Mouse (Mus musculus) hindbrain, postnatal 0 days (tissue): ENCODE measurements around the gene Hist1h2bj. TPM values are rescaled to one million over a fixed set of nuclear protein-coding genes. Genes with fewer than 3 reads are reported as not detected.

Source experiments
- ATAC-seq: fragments of 200-750 bp; cut with Nextera tagmentation; 2 replicates; pipeline ENCODE4 v1.8.0; 2017; ENCODE audit warnings: mild to moderate bottlenecking, moderate TSS enrichment, moderate library complexity
- DNase-seq: peaks from one replicate; pipeline ENCODE4 v3.0.0-alpha.2; 2015; ENCODE audit warnings: low spot score
- H3K27ac ChIP-seq: fragments of 300-500 bp; sonication (generic); 2 replicates; pipeline ENCODE4 v1.5.1; 2014; ENCODE audit warnings: mild to moderate bottlenecking
- H3K27me3 ChIP-seq: fragments of 300-500 bp; sonication (generic); 2 replicates; pipeline ENCODE4 v1.6.1; 2014; ENCODE audit warnings: low read length, mixed read lengths; ENCODE audit not compliant: insufficient read depth
- H3K36me3 ChIP-seq: fragments of 300-500 bp; sonication (generic); 2 replicates; pipeline ENCODE4 v1.6.1; 2014; ENCODE audit warnings: low read length, mixed read lengths; ENCODE audit not compliant: insufficient read depth
- H3K4me1 ChIP-seq: fragments of 300-500 bp; sonication (generic); 2 replicates; pipeline ENCODE4 v1.6.1; 2014; ENCODE audit warnings: antibody characterized with exemption, low read length, mixed read lengths; ENCODE audit not compliant: insufficient read depth
- H3K4me2 ChIP-seq: fragments of 300-500 bp; sonication (generic); 2 replicates; pipeline ENCODE4 v1.6.1; 2014; ENCODE audit warnings: low read depth, mild to moderate bottlenecking, low read length, moderate library complexity, mixed read lengths
- H3K4me3 ChIP-seq: fragments of 300-500 bp; sonication (generic); 2 replicates; pipeline ENCODE4 v1.5.1; 2014; ENCODE audit warnings: low read length
- H3K9ac ChIP-seq: fragments of 300-500 bp; sonication (generic); replicated peaks from 2 replicates; pipeline ENCODE4 v1.6.1; 2014; ENCODE audit warnings: mild to moderate bottlenecking, low read length, moderate library complexity, mixed read lengths
- H3K9me3 ChIP-seq: fragments of 300-500 bp; sonication (generic); 2 replicates; pipeline ENCODE4 v1.6.1; 2016; ENCODE audit warnings: low read length, mixed read lengths
- CTCF ChIP-seq: IDR thresholded peaks from 2 replicates; pipeline ENCODE4 v1.5.1; 2016; ENCODE audit warnings: antibody characterized with exemption, control low read depth, low read depth
- WGBS: fragments of 180-500 bp; shearing (Covaris S2); extraction: QIAGEN DNeasy Blood & Tissue Kit; methylation state at CpG from one replicate; pipeline ENCODE4 v1.1.7; 2014; 5-methylcytosine and 5-hydroxymethylcytosine counted together
- polyA plus RNA-seq: library from polyadenylated mRNA; unstranded; fragments of >200 nt; fragmentation: Nextera tagmentation; extraction: Ambion mirVana; gene quantifications from 2 replicates; pipeline ENCODE4 v1.2.1, GENCODE M21; 2015
- total RNA-seq: library from RNA; depleted of rRNA; stranded (reverse); fragments of >200 nt; gene quantifications from 2 replicates; pipeline ENCODE4 v1.2.3, GENCODE M21; 2014

Gene Hist1h2bj
- total and polyA plus RNA-seq, 2 experiments from 2014 or later, result 4.2 to 1,409 TPM

DNA sequence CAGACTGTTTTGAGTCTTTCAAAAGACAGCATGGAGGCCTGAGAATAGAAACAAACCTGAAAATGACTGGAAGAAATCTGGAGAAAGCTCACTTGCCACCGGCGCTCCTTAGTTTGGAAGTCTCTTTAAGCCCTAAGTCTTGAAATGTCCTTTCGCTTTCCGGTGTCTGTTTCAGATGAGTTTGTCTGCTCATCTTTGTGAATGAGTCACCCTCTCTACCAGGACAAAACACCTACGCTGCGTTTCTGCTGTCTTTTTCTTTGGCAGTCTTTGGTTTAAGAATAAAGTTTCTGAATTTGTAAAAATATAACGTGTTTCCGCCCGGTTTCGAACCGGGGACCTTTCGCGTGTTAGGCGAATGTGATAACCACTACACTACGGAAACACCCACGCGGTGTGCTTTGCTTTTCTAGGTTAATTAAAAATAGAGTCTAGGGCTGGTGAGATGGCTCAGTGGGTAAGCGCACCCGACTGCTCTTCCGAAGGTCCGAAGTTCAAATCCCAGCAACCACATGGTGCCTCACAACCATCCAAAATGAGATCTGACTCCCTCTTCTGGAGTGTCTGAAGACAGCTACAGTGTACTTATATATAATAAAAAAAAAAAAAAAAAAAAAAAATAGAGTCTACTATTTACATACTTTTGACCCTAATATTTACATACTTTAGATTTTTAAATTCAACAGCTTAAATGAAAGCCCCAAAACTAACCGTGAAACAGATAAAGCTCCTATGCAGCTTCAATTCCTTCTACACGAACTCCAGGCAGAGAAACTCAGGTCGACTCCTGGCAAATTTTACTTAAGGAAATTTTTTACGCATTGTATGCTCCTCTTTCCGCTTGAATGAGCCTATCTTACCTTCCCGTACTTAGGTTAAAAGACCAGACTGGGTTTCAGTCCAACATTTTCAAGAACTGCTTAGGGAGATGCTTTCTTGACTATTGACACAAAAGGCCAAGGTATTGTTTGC lies 27.2 kb upstream of the Hist1h2bj start:
- peak; percentile 86 for ATAC-seq
- TF ChIP-seq CTCF, result no peak
- 18% methylated on average over 27 of the region's 27 CpGs for WGBS
- Histone ChIP-seq H3K9me3 (peaks cover 2% of the 10 kb centered on the region; the same call in 1 of the 2 replicates), H3K4me3 (no peak overlapping the region), H3K4me1 (no peaks in the 10 kb centered on the region), H3K36me3 (no peaks in the 10 kb centered on the region), H3K9ac (no peak overlapping the region), H3K27me3 (peaks cover 71% of the 10 kb centered on the region), H3K4me2 (no peak overlapping the region), H3K27ac (no peak overlapping the region)
- DNase-seq, result peak; percentile 83

DNA sequence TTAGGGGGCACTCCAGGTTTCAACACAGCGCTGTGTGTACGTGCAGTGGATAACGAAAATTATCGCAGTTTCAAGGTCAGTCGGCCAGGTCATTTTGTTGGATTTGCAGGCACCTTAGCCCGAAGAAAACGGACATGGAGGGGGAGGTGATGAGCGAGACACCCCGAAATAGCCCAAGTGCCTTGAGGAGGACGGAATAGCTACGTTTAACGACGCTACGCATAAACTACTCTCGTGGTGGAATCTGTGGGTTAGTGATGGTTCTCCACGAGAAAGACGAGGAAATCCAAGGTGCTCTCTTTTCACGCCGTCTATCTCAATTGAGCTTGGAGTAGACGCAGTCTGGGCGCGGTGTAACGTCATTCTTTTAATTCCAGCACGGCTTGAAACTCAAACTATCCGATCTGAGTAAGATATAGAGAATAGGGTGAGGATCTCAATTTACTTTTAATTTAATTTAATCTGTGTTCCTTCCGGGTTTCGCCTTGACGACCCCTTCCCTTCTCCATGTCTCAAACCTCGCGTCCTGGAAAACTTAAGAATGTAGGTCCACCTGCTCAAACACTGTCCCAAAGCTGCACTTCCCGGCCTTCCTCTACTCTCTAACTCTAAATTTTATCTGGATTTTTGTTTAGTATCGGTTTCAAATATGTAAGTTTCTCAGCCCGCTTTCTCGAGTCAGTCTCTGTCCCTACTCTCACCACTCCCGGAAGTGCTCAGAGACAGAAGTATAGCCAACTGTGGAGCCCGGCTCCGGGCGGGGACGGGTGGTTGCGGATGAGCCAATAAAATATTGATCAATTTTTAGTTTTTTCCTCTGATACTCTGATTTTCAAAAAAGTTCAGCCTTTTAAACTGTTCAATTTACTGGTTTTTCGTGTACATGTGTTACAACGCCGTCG lies 22.8 kb upstream of the Hist1h2bj start:
- ATAC-seq (no peak), DNase-seq (no peak)
- Histone ChIP-seq H3K27me3 (peaks cover 34% of the 10 kb centered on the region), H3K36me3 (no peaks in the 10 kb centered on the region), H3K4me3 (peak overlapping the region; percentile 45), H3K9me3 (peaks cover 2% of the 10 kb centered on the region; the same call in 1 of the 2 replicates), H3K27ac (no peak overlapping the region), H3K9ac (no peak overlapping the region), H3K4me1 (0 out of 2 replicates have a peak, but pooled peaks cover 3% of the 10 kb centered on the region), H3K4me2 (peak overlapping the region; percentile 59)
- no peak for TF ChIP-seq CTCF
- under 1% methylated on average over 44 of the region's 44 CpGs for WGBS

DNA sequence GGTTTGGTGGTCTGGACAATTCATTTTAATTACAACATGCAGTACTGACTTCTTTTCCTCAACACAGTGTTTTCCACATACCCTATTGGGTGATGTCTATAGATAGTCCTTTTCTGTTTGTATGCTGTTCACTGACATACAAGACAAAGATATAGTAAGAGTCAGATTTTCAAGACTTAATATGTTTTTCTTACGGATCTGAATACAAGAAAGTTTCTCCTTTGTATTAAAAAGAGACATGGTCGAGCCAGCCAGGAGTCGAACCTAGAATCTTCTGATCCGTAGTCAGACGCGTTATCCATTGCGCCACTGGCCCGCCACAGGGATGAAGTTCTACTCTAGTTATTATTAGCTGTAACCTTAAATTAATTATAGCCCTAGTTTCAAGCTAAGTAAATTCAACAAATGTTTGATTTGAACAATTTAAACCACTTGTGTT lies 22.1 kb upstream of the Hist1h2bj start:
- DNase-seq, result peak; percentile 67
- Histone ChIP-seq H3K4me2 (peak overlapping the region; percentile 59), H3K27ac (no peak overlapping the region), H3K36me3 (no peaks in the 10 kb centered on the region), H3K4me1 (0 out of 2 replicates have a peak, but pooled peaks cover 3% of the 10 kb centered on the region), H3K4me3 (peak overlapping the region; percentile 45), H3K27me3 (peaks cover 28% of the 10 kb centered on the region), H3K9ac (no peak overlapping the region), H3K9me3 (no peaks in the 10 kb centered on the region)
- WGBS, result 0% methylated on average over 8 of the region's 8 CpGs
- ATAC-seq, result peak; percentile 63
- TF ChIP-seq CTCF, result no peak

DNA sequence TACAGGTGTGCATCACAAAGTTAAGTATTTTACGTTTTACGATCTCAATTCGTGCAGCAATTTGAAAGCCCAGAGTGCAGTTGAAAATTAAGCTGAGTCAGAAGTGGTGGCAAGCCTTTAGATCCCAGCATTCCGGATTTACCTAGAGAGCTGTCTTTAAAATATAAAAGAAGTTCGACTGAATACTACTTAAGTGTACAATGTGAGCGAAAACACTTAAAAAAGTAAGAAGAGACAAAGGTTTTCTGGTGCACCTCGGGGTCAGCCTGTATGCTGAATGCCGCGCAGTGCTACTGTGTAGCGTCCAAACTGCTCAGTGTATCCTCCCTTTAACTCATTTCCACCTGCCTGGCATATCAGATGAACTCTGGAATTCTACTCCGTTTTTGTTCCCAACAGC lies 21.4 kb upstream of the Hist1h2bj start:
- Histone ChIP-seq H3K36me3 (no peaks in the 10 kb centered on the region), H3K4me1 (0 out of 2 replicates have a peak, but pooled peaks cover 3% of the 10 kb centered on the region), H3K27me3 (peaks cover 22% of the 10 kb centered on the region), H3K9me3 (no peaks in the 10 kb centered on the region), H3K4me3 (peak overlapping the region; percentile 45), H3K9ac (no peak overlapping the region; the same call in 1 of the 2 replicates), H3K4me2 (peak overlapping the region; percentile 59), H3K27ac (no peak overlapping the region)
- TF ChIP-seq CTCF, result no peak
- under 1% methylated on average over 11 of the region's 11 CpGs for WGBS
- DNase-seq (no peak), ATAC-seq (no peak)

DNA sequence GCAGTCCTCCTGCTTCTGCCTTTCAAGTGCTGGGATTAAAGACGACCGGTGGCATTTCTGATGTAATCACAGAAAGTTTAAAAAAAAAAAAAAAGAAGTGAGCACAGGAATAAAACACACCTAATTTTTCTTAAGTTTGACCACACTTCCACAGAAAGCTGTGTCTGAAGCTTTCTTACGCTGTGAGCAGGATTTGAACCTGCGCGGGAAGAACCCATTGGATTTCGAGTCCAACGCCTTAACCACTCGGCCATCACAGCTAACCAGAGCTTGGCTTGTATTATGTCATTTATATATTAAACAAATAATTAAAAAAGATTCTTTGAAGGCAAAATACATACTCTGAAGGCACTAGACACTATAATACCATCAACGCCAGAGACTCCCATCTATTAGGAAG lies 20.8 kb upstream of the Hist1h2bj start:
- Histone ChIP-seq H3K27me3 (peaks cover 17% of the 10 kb centered on the region), H3K9ac (no peak overlapping the region), H3K4me1 (0 out of 2 replicates have a peak, but pooled peaks cover 3% of the 10 kb centered on the region), H3K4me2 (peak overlapping the region; percentile 59), H3K4me3 (peak overlapping the region; percentile 45), H3K27ac (no peak overlapping the region), H3K36me3 (no peaks in the 10 kb centered on the region), H3K9me3 (no peaks in the 10 kb centered on the region)
- DNase-seq (peak; percentile 90), ATAC-seq (peak; percentile 83)
- WGBS, result 0% methylated on average over 9 of the region's 9 CpGs
- no peak for TF ChIP-seq CTCF
